Mouse (Mus musculus): ENCODE measurements at regions not wholly inside any gene's neighbourhood (a gene's known extent, or its start where the extent isn't known, plus 50 kb on each side); places are given as distances from the start of the nearest gene placed in this dataset.

GRCm38 (mm10) chr2:118029470-118030108 lies 82.1 kb upstream of the Thbs1 start:
- WGBS: 81% methylated on average over 1 of the region's 1 CpGs
- Histone ChIP-seq H3K9ac (ENCODE audit: low read length) (no peak overlapping the region), H3K36me3 (ENCODE audit: control insufficient read depth, insufficient read depth, low read length) (no peaks in the 10 kb centered on the region), H3K4me2 (ENCODE audit: low read length) (no peak overlapping the region), H3K27ac (ENCODE audit: low read depth, low read length) (no peak overlapping the region), H3K9me3 (replicated peaks; ENCODE audit: control insufficient read depth, low read length) (no peaks in the 10 kb centered on the region), H3K4me3 (ENCODE audit: low read depth, low read length) (no peak overlapping the region), H3K27me3 (replicated peaks; ENCODE audit: control insufficient read depth, insufficient read depth, low read length) (no peaks in the 10 kb centered on the region), H3K4me1 (ENCODE audit: control insufficient read depth, insufficient read depth, low read length) (no peaks in the 10 kb centered on the region)
- DNase-seq (ENCODE audit: low spot score): no peak
- no peak for ATAC-seq

DNA sequence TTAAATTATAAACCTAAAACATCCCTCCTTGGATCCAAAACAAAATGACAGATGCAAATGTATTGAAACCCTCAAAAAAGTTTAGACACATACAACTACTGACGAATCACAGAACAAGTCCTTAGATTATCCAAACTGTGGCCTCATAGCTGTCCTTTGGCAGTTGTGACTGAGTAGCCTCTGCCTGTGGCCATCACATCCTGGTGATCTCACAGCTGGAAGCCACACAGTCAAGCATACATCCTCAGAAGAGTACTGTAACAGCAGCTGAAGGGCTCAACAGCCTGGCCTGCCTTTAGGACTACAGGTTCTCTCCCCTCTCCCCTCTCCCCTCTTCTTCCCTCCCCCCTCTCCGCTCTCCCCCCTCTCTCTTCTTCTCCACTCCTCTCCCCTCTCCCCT lies 80.0 kb upstream of the Thbs1 start:
- H3K27ac ChIP-seq (ENCODE audit: low read depth, low read length): no peak overlapping the region
- no peaks in the 10 kb centered on the region for H3K36me3 ChIP-seq (ENCODE audit: control insufficient read depth, insufficient read depth, low read length)
- WGBS: 76% methylated on average over 2 of the region's 2 CpGs
- no peak overlapping the region for H3K4me2 ChIP-seq (ENCODE audit: low read length)
- no peaks in the 10 kb centered on the region for H3K4me1 ChIP-seq (ENCODE audit: control insufficient read depth, insufficient read depth, low read length)
- no peaks in the 10 kb centered on the region for H3K27me3 ChIP-seq (replicated peaks; ENCODE audit: control insufficient read depth, insufficient read depth, low read length)
- no peak for ATAC-seq
- no peak for DNase-seq (ENCODE audit: low spot score)
- H3K9ac ChIP-seq (ENCODE audit: low read length): no peak overlapping the region
- H3K4me3 ChIP-seq (ENCODE audit: low read depth, low read length): no peak overlapping the region
- H3K9me3 ChIP-seq (replicated peaks; ENCODE audit: control insufficient read depth, low read length): no peaks in the 10 kb centered on the region

DNA sequence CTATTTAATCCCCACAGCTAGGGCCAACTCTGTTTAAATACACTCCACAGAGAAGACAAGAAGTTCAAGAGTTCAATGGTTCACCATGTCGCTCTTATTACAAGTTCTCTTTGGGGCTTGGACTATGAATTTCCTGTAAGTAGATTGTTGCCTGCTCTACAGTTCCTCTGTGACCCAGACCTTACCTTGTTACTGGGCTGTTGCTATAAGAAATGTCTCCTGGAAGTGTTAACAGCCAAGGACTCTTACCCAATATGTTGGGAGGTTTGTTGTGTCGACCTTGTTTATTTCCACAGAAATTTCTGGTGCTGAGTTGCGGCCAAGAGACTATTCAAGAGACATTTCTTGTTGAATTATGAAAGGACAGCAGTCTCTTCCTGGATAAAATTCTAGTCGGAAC lies 78.3 kb upstream of the Thbs1 start:
- H3K36me3 ChIP-seq (ENCODE audit: control insufficient read depth, insufficient read depth, low read length): no peaks in the 10 kb centered on the region
- DNase-seq (ENCODE audit: low spot score) (no peak), ATAC-seq (no peak)
- no peak overlapping the region for H3K4me3 ChIP-seq (ENCODE audit: low read depth, low read length)
- H3K9ac ChIP-seq (ENCODE audit: low read length): no peak overlapping the region
- no peak overlapping the region for H3K4me2 ChIP-seq (ENCODE audit: low read length)
- WGBS: 93% methylated on average over 4 of the region's 4 CpGs
- no peak overlapping the region for H3K27ac ChIP-seq (ENCODE audit: low read depth, low read length)
- no peaks in the 10 kb centered on the region for H3K4me1 ChIP-seq (ENCODE audit: control insufficient read depth, insufficient read depth, low read length)
- no peaks in the 10 kb centered on the region for H3K9me3 ChIP-seq (replicated peaks; ENCODE audit: control insufficient read depth, low read length)
- no peaks in the 10 kb centered on the region for H3K27me3 ChIP-seq (replicated peaks; ENCODE audit: control insufficient read depth, insufficient read depth, low read length)

DNA sequence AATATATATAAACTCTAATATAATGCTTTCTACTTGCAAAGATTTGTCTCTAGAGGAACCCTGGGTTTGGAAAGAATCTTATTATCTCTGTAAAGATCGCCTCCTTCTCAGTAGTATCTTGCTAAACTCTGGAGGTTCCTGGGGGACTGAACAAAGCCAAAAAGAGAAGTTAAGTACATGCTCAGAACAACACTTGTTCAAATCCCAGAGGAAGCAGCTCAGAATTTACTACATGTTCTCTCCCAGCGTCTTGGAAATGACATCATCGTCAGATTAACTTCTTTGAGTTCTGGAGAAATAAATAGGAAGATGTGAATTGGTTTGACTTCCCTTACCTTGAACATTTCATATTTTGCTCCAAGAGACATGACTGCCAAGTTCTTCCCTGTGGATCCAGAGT lies 77.7 kb upstream of the Thbs1 start:
- ATAC-seq (no peak), DNase-seq (ENCODE audit: low spot score) (no peak)
- no peaks in the 10 kb centered on the region for H3K27me3 ChIP-seq (replicated peaks; ENCODE audit: control insufficient read depth, insufficient read depth, low read length)
- no peaks in the 10 kb centered on the region for H3K36me3 ChIP-seq (ENCODE audit: control insufficient read depth, insufficient read depth, low read length)
- no peak overlapping the region for H3K9ac ChIP-seq (ENCODE audit: low read length)
- 90% methylated on average over 3 of the region's 3 CpGs for WGBS
- no peaks in the 10 kb centered on the region for H3K4me1 ChIP-seq (ENCODE audit: control insufficient read depth, insufficient read depth, low read length)
- H3K27ac ChIP-seq (ENCODE audit: low read depth, low read length): no peak overlapping the region
- no peak overlapping the region for H3K4me2 ChIP-seq (ENCODE audit: low read length)
- no peak overlapping the region for H3K4me3 ChIP-seq (ENCODE audit: low read depth, low read length)
- H3K9me3 ChIP-seq (replicated peaks; ENCODE audit: control insufficient read depth, low read length): no peaks in the 10 kb centered on the region

GRCm38 (mm10) chr2:118035333-118035732 lies 76.3 kb upstream of the Thbs1 start:
- 89% methylated on average over 1 of the region's 1 CpGs for WGBS
- Histone ChIP-seq H3K9me3 (replicated peaks; ENCODE audit: control insufficient read depth, low read length) (no peaks in the 10 kb centered on the region), H3K27ac (ENCODE audit: low read depth, low read length) (no peak overlapping the region), H3K36me3 (ENCODE audit: control insufficient read depth, insufficient read depth, low read length) (no peaks in the 10 kb centered on the region), H3K27me3 (replicated peaks; ENCODE audit: control insufficient read depth, insufficient read depth, low read length) (no peaks in the 10 kb centered on the region), H3K4me1 (ENCODE audit: control insufficient read depth, insufficient read depth, low read length) (no peaks in the 10 kb centered on the region), H3K4me2 (ENCODE audit: low read length) (no peak overlapping the region), H3K9ac (ENCODE audit: low read length) (no peak overlapping the region), H3K4me3 (ENCODE audit: low read depth, low read length) (no peak overlapping the region)
- no peak for ATAC-seq
- DNase-seq (ENCODE audit: low spot score): no peak

DNA sequence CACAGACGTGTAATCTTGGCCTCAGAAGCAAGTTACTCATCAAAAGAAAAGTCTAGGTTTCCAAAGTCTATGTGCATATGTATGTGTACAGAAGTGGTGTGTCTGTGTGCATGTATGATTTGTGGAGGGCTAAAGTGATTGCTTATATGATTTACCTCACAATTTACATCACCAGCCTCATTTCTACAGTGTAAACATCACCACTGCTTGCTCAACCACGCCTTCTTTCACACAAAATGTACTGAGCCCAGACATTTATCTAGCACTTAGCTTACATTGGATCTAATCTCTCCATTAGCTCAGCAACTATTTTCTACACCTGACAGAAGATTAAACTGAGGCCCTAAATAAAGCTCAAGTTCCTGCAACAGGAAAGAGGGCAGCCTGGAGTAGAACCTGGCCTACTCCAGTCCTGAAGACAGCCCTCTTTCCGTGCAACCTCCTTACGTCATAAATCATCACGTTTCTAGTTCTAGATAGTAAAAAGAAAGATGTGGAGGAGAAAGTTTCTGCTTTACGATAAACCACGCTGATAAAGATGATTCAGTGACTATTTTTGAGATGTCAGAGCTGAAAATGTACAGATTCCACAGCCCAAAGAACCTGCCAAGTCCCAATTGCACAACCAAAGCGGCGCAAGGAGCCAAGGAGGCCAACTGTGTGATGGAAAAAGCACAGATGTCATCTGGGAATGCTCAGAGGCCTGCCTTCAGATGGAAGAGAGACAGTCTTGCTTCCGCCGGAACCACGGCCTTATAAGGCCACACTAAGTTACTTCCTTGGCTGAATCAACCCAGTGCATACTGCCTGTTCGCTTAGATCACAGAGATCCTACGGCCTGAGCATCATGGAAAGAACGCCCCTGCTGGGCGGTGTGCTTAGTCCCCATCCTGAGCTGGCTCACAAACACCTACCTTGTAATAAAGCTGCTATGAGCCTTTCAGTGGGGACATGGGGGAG lies 72.5 kb upstream of the Thbs1 start:
- ATAC-seq (no peak), DNase-seq (ENCODE audit: low spot score) (no peak)
- H3K4me1 ChIP-seq (ENCODE audit: control insufficient read depth, insufficient read depth, low read length): no peaks in the 10 kb centered on the region
- H3K9ac ChIP-seq (ENCODE audit: low read length): no peak overlapping the region
- H3K4me3 ChIP-seq (ENCODE audit: low read depth, low read length): no peak overlapping the region
- no peak overlapping the region for H3K4me2 ChIP-seq (ENCODE audit: low read length)
- 91% methylated on average over 16 of the region's 16 CpGs for WGBS
- H3K36me3 ChIP-seq (ENCODE audit: control insufficient read depth, insufficient read depth, low read length): no peaks in the 10 kb centered on the region
- no peaks in the 10 kb centered on the region for H3K27me3 ChIP-seq (replicated peaks; ENCODE audit: control insufficient read depth, insufficient read depth, low read length)
- H3K9me3 ChIP-seq (replicated peaks; ENCODE audit: control insufficient read depth, low read length): no peaks in the 10 kb centered on the region
- no peak overlapping the region for H3K27ac ChIP-seq (ENCODE audit: low read depth, low read length)

DNA sequence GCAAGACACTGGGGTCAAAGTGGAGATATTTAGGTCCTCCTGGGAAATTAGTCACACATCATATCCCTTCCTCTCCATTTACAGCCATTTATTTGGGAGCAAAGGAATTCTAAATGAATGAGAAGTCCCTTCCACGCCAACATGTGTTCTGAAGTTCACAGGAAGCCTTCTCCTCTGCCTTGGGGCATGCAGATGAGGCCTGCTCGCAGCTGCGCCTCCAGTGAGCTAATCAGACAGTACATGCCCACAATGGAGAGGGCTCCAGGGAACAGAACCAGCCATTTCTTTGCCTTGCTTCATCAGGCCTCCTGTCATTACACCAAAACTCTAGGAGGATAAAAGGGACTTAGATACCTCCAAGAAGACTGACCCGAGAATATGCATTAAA lies 71.9 kb upstream of the Thbs1 start:
- H3K4me3 ChIP-seq (ENCODE audit: low read depth, low read length): no peak overlapping the region
- H3K4me1 ChIP-seq (ENCODE audit: control insufficient read depth, insufficient read depth, low read length): no peaks in the 10 kb centered on the region
- 75% methylated on average over 4 of the region's 4 CpGs for WGBS
- H3K9me3 ChIP-seq (replicated peaks; ENCODE audit: control insufficient read depth, low read length): no peaks in the 10 kb centered on the region
- DNase-seq (ENCODE audit: low spot score): no peak
- no peak overlapping the region for H3K4me2 ChIP-seq (ENCODE audit: low read length)
- no peaks in the 10 kb centered on the region for H3K36me3 ChIP-seq (ENCODE audit: control insufficient read depth, insufficient read depth, low read length)
- no peak for ATAC-seq
- H3K27me3 ChIP-seq (replicated peaks; ENCODE audit: control insufficient read depth, insufficient read depth, low read length): no peaks in the 10 kb centered on the region
- no peak overlapping the region for H3K9ac ChIP-seq (ENCODE audit: low read length)
- H3K27ac ChIP-seq (ENCODE audit: low read depth, low read length): no peak overlapping the region

DNA sequence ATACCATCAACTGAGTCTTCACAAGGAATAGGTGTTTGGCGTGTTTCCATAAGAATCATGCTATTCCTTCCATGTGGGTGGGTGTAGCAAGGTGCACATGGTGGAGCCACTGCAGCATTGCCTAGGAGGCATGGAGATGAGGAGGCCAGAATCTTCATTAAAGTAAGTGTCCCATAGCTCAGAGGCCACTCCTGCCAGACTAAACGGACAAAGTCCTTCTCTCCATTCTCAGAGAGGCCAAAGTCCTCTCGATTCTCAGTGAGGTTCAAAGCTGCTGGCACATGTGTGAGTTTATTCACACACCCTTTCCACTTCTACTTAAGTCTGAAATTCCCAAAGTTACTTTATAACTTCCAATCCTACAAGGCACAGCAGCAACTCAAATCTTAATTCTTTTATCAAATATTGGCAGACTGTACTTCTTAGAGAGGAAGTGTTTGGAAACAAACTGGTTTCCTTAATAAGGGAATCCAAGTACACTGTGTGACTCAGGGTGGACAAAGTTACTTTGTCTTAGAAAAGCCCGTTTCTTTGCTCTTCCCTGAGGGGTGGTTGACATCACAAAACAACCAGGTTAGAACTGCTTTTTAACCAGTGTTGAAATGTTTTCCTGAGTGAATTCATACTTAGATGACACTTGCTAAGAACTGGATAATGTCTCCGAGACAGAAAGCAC lies 69.2 kb upstream of the Thbs1 start:
- no peak overlapping the region for H3K4me3 ChIP-seq (ENCODE audit: low read depth, low read length)

GRCm38 (mm10) chr2:118044666-118045065 lies 67.0 kb upstream of the Thbs1 start:
- 77% methylated on average over 1 of the region's 1 CpGs for WGBS
- no peak for DNase-seq (ENCODE audit: low spot score)
- Histone ChIP-seq H3K4me2 (ENCODE audit: low read length) (no peak overlapping the region), H3K36me3 (ENCODE audit: control insufficient read depth, insufficient read depth, low read length) (no peaks in the 10 kb centered on the region), H3K27ac (ENCODE audit: low read depth, low read length) (no peak overlapping the region), H3K4me1 (ENCODE audit: control insufficient read depth, insufficient read depth, low read length) (no peaks in the 10 kb centered on the region), H3K9me3 (replicated peaks; ENCODE audit: control insufficient read depth, low read length) (no peaks in the 10 kb centered on the region), H3K27me3 (replicated peaks; ENCODE audit: control insufficient read depth, insufficient read depth, low read length) (no peaks in the 10 kb centered on the region), H3K9ac (ENCODE audit: low read length) (no peak overlapping the region), H3K4me3 (ENCODE audit: low read depth, low read length) (no peak overlapping the region)
- no peak for ATAC-seq

More for the DNA sequence above, 69.2 kb upstream of the Thbs1 start:
- Histone ChIP-seq H3K9me3 (replicated peaks; ENCODE audit: control insufficient read depth, low read length) (no peaks in the 10 kb centered on the region), H3K36me3 (ENCODE audit: control insufficient read depth, insufficient read depth, low read length) (no peaks in the 10 kb centered on the region), H3K27ac (ENCODE audit: low read depth, low read length) (no peak overlapping the region), H3K27me3 (replicated peaks; ENCODE audit: control insufficient read depth, insufficient read depth, low read length) (no peaks in the 10 kb centered on the region), H3K4me1 (ENCODE audit: control insufficient read depth, insufficient read depth, low read length) (no peaks in the 10 kb centered on the region), H3K4me2 (ENCODE audit: low read length) (no peak overlapping the region), H3K9ac (ENCODE audit: low read length) (no peak overlapping the region)
- WGBS: 87% methylated on average over 5 of the region's 5 CpGs
- DNase-seq (ENCODE audit: low spot score) (no peak), ATAC-seq (no peak)
